Mouse (Mus musculus): Measurements from ENCODE around the gene Uhmk1. TPM values are rescaled to one million over a fixed set of nuclear protein-coding genes. Genes with fewer than 3 reads are reported as not detected.

The Uhmk1 gene
- total RNA-seq, 2 experiments from 2014 or later, result 135 to 137 TPM

- intact Hi-C loops (cut with DNase I), result no loop called here
- DNase-seq (ENCODE audit: low spot score in 2 of 2), result no peak
Observed at GRCm38 (mm10) chr1:170182706-170183105, 32.5 kb downstream of the Uhmk1 start.

- DNase-seq (ENCODE audit: low spot score in 2 of 2), result no peak
- intact Hi-C loops (cut with DNase I), result no loop called here
Observed at GRCm38 (mm10) chr1:170176661-170177239, 38.4 kb downstream of the Uhmk1 start.

- intact Hi-C loops (cut with DNase I), result no loop called here
- DNase-seq (ENCODE audit: low spot score in 2 of 2), result no peak
Observed at GRCm38 (mm10) chr1:170175848-170176247, 39.3 kb downstream of the Uhmk1 start.

GRCm38 (mm10) chr1:170174814-170175332 is 40.3 kb downstream of the Uhmk1 start, which contains the start of gene Uap1:
TSS of gene Uap1 (minus strand) at chr1:170174957.
- peak; percentile 95 to 97 for DNase-seq (ENCODE audit: low spot score in 2 of 2)
- intact Hi-C loops (cut with DNase I), result no loop called here

GRCm38 (mm10) chr1:170173991-170174813 is 41.0 kb downstream of the Uhmk1 start:
- DNase-seq (ENCODE audit: low spot score in 2 of 2), result no peak
- intact Hi-C loops (cut with DNase I), result no loop called here

GRCm38 (mm10) chr1:170167781-170168180 is 47.4 kb downstream of the Uhmk1 start:
- no peak for DNase-seq (ENCODE audit: low spot score in 2 of 2)
- intact Hi-C loops (cut with DNase I), result no loop called here

- intact Hi-C loops (cut with DNase I), result no loop called here
- no peak for DNase-seq (ENCODE audit: low spot score in 2 of 2)
Observed at GRCm38 (mm10) chr1:170164913-170165312, 50.3 kb downstream of the Uhmk1 start.

- DNase-seq (ENCODE audit: low spot score in 2 of 2), result no peak
- intact Hi-C loops (cut with DNase I), result no loop called here
Observed at GRCm38 (mm10) chr1:170164053-170164614, 51.1 kb downstream of the Uhmk1 start.

GRCm38 (mm10) chr1:170163398-170163943 is 51.7 kb downstream of the Uhmk1 start:
- no peak for DNase-seq (ENCODE audit: low spot score in 2 of 2)
- intact Hi-C loops (cut with DNase I), result no loop called here

GRCm38 (mm10) chr1:170161852-170162251 is 53.3 kb downstream of the Uhmk1 start:
- no peak for DNase-seq (ENCODE audit: low spot score in 2 of 2)
- intact Hi-C loops (cut with DNase I), result no loop called here

- intact Hi-C loops (cut with DNase I), result no loop called here
- DNase-seq (ENCODE audit: low spot score in 2 of 2), result no peak
Observed at GRCm38 (mm10) chr1:170160397-170160938, 54.7 kb downstream of the Uhmk1 start.

GRCm38 (mm10) chr1:170159707-170160106 is 55.5 kb downstream of the Uhmk1 start:
- intact Hi-C loops (cut with DNase I), result no loop called here
- DNase-seq (ENCODE audit: low spot score in 2 of 2), result no peak

- intact Hi-C loops (cut with DNase I), result no loop called here
- DNase-seq (ENCODE audit: low spot score in 2 of 2), result no peak
Observed at GRCm38 (mm10) chr1:170155761-170156160, 59.4 kb downstream of the Uhmk1 start.

- intact Hi-C loops (cut with DNase I), result no loop called here
Observed at GRCm38 (mm10) chr1:170155298-170155697, 59.9 kb downstream of the Uhmk1 start.

GRCm38 (mm10) chr1:170153986-170154385 is 61.2 kb downstream of the Uhmk1 start:
- DNase-seq (ENCODE audit: low spot score in 2 of 2), result no peak
- intact Hi-C loops (cut with DNase I), result no loop called here

More at GRCm38 (mm10) chr1:170155298-170155697, 59.9 kb downstream of the Uhmk1 start:
- DNase-seq (ENCODE audit: low spot score in 2 of 2), result no peak

GRCm38 (mm10) chr1:170152552-170152951 is 62.6 kb downstream of the Uhmk1 start:
- intact Hi-C loops (cut with DNase I), result no loop called here
- DNase-seq (ENCODE audit: low spot score in 2 of 2), result no peak

- intact Hi-C loops (cut with DNase I), result no loop called here
- DNase-seq (ENCODE audit: low spot score in 2 of 2), result no peak
Observed at GRCm38 (mm10) chr1:170150870-170151269, 64.3 kb downstream of the Uhmk1 start.

GRCm38 (mm10) chr1:170149756-170150155 is 65.4 kb downstream of the Uhmk1 start:
- intact Hi-C loops (cut with DNase I), result no loop called here
- DNase-seq (ENCODE audit: low spot score in 2 of 2), result no peak

GRCm38 (mm10) chr1:170148536-170148935 is 66.7 kb downstream of the Uhmk1 start:
- no peak for DNase-seq (ENCODE audit: low spot score in 2 of 2)
- intact Hi-C loops (cut with DNase I), result no loop called here
